Mouse (Mus musculus): ENCODE measurements around the gene Mrrf. TPM values are rescaled to one million over a fixed set of nuclear protein-coding genes. Genes with fewer than 3 reads are reported as not detected.

Gene Mrrf
- total RNA-seq, 2 experiments from 2014 or later, result 41.9 to 43.3 TPM

DNA sequence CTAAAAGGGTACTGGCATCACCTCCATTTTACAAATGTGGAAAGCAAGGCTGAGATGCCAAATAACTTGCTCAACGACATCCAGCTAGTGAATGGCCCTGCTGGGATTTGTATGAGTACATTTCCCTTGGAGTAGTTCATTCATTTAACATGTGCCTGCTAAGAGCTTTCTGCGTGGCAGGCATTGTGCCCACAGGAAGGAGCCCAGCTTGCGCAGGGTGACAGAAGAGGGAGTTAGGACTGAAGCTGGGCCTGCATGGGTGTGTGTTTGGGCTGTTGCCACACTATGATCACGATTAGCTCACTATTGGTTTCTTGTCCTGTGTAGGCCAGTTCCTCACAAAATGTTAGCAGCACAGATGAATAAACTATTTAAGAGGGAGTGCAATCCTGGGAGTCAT is 84.7 kb downstream of the Mrrf start:
- intact Hi-C loops (cut with DNase I), result no loop called here
- DNase-seq (ENCODE audit: low spot score), result no peak

DNA sequence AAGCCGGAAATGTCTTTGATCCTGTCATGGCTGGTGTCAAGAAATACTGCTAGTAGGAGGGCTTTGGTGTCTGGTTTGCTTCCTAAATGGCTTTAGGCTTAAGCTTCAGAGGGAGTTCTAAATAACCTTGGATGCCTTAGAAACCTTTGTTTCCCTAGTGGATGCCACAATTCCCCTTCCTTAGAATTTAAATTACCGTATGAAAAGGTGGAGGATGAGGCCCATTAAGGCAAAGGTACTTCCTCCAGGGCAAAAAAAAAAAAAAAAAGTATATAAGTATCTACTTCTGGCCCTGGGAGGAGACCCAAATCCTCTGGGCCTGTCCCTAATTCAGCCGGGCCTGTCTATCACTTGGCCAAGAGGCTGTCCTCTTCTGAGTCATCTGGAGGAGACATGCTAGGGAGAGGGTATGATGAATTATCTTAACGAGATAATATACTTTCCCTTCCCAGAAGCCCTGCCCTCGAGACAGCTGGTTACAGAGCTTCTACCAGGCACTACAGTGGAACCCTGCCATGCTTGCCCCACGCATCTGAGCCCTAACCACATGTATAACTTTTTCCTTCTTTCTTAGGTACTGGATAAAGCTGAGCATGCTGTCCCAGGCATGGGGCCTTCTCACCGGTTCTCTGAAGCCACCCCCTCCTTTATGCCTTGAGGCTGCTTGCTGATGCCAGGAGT is 86.1 kb downstream of the Mrrf start:
- intact Hi-C loops (cut with DNase I), result no loop called here
- no peak for DNase-seq (ENCODE audit: low spot score)

DNA sequence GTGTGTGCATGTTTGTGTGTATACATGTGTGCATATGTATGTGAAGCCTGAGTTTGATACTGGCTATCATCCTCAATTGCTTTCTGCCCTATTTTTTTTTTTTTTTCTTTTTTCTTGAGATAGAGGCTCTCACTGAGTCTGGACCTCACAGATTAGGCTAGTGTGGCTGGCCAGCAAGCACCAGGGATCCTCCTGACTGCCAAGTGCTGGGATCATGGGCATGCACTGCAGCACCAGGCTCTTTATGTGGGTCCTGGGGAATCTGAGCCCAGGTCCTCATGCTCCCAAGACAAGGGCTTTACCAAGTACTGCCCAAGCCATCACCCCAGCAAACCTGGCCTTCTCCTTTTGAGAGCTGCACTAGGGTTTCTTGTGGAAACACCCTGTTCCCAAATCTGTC is 87.2 kb downstream of the Mrrf start:
- intact Hi-C loops (cut with DNase I), result no loop called here
- no peak for DNase-seq (ENCODE audit: low spot score)

DNA sequence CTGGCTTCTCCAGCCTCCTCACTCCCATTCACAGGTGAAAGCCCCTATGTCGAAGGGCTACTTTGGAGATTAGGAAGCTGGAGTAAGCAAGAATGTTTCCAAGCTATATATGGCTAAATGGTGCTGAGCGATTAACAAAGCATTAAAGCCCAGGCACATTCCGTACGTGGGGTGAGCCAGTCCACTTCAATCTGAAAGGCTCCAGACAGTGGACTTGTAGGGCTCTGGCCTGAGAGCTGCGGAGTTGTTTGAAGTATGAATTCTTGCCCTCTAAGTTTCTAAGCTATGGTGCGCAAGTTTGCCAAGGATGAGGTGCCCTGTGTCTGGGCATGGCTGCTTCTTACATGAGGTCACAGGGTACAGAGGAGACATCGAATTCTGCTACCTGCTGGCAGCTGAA is 88.0 kb downstream of the Mrrf start:
- intact Hi-C loops (cut with DNase I), result no loop called here
- DNase-seq (ENCODE audit: low spot score), result no peak

DNA sequence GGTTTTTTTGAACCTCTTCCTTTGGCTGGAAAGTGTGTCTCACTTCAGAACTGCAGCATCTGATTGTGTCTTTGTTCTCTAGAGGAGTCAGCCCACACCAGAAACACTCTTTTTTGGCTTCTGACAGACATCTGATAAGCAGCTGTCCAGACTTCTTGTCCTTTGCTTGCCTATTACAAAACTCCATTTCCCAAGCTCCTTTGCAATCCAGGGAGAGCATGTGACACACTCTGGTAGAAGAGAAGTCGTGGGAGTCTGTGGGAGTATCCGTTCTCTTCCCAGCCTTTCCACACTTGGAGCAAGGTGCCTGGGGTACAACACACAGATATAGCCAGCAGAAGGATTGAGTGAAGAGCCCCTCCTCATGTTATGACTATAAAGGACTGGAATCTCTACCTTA is 88.4 kb downstream of the Mrrf start:
- intact Hi-C loops (cut with DNase I), result no loop called here
- DNase-seq (ENCODE audit: low spot score), result no peak

DNA sequence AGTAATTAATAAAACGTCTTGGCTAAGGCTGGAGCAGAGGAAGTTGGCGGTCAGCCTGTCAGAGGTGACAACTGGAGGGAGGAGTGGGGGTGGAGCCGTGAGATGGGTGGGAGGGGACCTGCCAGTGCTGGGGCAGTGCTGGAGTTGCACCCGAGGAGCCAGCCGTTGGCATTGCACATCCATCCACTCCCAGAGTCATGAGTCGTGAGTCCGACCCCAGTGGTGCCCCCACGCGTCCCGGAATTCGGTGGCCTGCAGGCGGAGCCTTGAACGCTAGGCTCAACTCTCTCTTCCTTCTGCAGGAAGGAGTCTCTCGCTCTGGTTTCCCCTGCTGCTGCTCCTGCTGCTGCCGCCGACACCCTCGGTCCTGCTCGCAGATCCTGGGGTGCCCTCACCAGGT is 94.2 kb downstream of the Mrrf start, which contains the start of gene Ptgs1:
Gene Ptgs1 (plus strand): TSS at position 61 of the 400 bp plus-strand sequence.
- DNase-seq (ENCODE audit: low spot score), result peak; percentile 44
- intact Hi-C loops (cut with DNase I), result no loop called here

DNA sequence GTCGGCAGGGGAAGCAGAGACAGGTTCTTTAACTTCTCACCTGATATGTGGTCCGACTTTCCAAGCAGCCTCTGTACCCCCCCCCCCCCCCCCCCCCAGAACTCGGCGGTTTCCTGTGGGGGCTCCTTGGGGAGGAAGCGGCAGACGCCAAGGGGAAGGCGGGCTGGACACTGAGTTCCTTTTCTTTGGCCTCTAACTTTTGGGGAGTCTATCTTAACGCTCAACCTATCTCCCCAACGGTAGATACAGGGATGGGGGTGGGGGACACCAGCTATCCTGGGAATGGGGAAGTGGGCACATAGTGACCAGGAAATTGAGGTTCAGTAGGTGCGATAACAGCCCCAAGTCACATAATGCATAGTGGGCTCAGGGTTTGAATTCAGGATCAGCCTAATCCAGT is 94.8 kb downstream of the Mrrf start:
- no peak for DNase-seq (ENCODE audit: low spot score)
- intact Hi-C loops (cut with DNase I), result no loop called here

DNA sequence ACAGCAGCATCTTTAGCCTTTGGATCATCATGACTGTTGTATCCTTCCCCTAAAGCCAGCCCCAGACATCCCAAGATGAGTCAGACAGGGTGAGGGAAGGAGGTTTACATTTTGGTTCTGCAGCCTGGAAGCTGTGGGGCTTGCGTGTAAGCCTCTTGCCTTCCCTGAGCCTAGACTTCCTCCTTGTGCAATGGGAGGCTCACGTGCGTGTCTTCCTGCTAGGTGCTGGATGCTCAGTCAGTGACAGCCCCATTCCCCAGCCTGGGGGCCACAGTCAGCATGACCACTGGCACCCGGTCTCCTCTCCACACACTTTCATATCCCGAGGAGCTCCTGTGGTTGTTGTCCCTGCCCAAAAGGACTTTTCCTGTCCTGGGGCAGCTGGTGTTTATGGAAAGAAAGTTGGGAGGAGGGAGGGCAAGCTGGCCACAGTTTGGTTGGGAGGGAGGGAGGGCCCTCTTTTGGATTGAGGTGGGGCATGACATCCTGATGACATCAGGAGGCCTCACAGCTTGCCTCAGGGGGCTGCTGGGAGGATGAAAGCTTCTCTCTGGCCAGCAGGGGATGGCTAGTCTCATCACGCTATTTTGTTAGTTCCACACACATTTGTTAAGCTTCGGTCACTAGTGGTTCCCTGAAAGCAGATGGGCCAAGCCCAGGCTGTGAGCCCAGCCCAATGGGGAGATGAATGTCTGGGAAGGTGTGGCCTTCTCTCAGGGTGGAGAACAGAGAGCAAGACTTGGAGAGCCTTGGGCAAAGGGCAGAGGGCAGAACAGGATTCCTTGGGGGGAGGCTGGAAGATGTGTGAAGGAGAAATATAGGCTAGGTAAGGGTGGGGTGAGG is 98.6 kb downstream of the Mrrf start:
- DNase-seq (ENCODE audit: low spot score), result no peak
- intact Hi-C loops (cut with DNase I), result loop anchor here (5.0 kb wide), 1 partner anchor 43 kb away; no protein-coding TSS in a partner anchor

DNA sequence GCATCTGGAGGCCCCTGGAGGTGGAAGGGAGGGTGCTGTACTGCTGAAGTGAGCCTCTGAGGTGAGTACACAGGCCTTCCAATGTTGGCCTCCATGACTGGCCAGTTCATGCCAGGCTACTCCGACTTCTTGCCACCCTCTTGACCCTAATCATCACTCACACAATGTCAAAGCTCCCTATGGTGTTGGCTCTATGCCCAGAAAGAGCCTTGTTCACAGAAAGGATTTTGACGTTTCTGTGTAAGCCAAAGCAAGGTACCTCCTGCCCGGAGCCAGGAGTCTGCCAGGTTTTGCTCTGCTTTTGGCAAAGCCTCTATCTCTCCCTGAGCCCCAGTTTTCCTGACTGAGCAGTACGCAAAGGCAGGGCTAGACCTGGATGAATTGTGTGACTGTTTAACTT is 99.7 kb downstream of the Mrrf start:
- intact Hi-C loops (cut with DNase I), result loop anchor here (5.0 kb wide), 1 partner anchor 41 kb away; no protein-coding TSS in a partner anchor
- DNase-seq (ENCODE audit: low spot score), result peak; percentile 21

DNA sequence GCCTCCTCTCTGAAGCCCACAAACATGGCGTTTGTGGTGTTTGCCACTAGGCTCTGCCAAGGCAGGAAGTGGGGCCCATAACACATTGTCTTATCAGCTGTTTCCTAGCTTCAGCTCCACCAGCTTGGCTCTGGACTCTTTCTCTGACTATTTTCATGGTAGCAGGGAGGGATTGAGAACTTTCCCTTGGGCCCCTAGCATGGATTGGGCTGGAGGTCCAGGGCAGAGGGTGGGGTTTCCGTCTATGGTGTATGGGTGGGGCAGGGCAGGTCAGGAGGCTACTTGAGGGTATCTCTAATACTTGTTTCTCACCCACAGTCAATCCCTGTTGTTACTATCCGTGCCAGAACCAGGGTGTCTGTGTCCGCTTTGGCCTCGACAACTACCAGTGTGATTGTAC is 100.7 kb downstream of the Mrrf start:
- intact Hi-C loops (cut with DNase I), result loop anchor here (5.0 kb wide), 1 partner anchor 40 kb away; no protein-coding TSS in a partner anchor
- DNase-seq (ENCODE audit: low spot score), result no peak

DNA sequence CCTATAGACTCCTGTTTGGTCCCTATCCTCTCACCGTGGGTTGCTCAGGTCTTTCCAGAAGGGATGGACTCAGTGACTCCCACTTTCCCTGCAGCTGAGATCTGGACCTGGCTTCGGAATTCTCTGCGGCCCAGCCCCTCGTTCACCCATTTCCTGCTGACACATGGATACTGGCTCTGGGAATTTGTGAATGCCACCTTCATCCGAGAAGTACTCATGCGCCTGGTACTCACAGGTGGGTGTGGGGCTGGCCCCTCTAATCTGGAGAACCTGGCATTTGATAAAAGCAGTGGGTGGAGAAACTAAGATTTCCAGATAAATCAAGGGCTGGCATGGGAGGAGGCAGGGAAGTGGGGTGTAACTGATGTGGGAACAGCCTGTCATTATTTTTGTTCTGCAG is 101.4 kb downstream of the Mrrf start:
- intact Hi-C loops (cut with DNase I), result loop anchor here (5.0 kb wide), 1 partner anchor 40 kb away; no protein-coding TSS in a partner anchor
- no peak for DNase-seq (ENCODE audit: low spot score)

DNA sequence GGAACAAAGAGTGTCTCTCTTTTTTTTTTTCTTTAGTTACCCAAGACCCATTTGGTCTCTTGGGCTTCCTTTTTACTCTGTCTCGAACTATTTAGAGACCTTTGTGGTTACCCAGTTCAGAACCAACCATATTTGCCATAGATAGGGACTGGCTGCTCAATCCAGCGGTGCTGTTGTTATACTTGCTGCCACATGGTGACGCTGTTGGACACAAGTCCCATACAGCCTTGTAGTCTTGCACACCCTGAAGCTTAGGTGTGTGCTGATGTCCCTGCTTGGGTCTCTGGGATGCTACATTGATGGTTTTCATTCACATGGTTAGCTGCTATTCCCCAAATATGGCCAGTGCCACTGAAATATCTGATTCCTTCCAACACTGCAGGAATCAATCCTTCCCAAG is 102.3 kb downstream of the Mrrf start:
- intact Hi-C loops (cut with DNase I), result loop anchor here (5.0 kb wide), 1 partner anchor 39 kb away; no protein-coding TSS in a partner anchor
- no peak for DNase-seq (ENCODE audit: low spot score)

DNA sequence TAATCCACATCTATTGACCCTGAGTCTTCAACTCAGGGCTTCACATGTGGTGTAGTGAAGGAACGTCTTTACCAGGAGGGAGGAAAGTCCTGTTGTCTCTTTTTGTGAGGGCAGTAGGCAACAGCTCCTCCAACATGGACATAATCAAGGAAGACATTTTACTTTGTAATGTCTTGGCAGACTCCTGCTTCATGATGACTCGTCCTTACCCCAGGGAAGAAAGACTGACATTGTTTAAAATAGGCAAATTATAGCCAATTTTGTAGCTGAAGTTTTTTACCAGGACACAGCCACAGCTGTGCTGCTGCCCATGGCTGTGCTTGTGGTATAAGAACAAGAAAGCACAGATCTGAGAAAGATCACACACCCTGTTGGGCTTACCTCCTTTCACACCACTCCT is 102.8 kb downstream of the Mrrf start:
- intact Hi-C loops (cut with DNase I), result loop anchor here (5.0 kb wide), 1 partner anchor 38 kb away; no protein-coding TSS in a partner anchor
- DNase-seq (ENCODE audit: low spot score), result no peak

Other genes with a start within 250 kb of the Mrrf start
- gene Ttll11, start 156.5 kb upstream of the Mrrf start, total RNA-seq (2021), result 1 to 10 TPM; 1.1 to 1.2 TPM
- gene Ndufa8, start 87.0 kb upstream of the Mrrf start, total RNA-seq (2021), result 100 to 1,000 TPM; 676 to 685 TPM
- not detected for gene Morn5, start 86.9 kb upstream of the Mrrf start, total RNA-seq (2021)
- 1 to 10 TPM; 5.1 to 5.6 TPM for gene Lhx6, start 31.0 kb upstream of the Mrrf start, total RNA-seq (2021)
- 10 to 100 TPM; 34.5 to 38.1 TPM for gene Rbm18, start 384 bp downstream of the Mrrf start, total RNA-seq (2021)
- gene Ptgs1, start 94.0 kb downstream of the Mrrf start, total RNA-seq (2021), result 10 to 100 TPM; 16.4 to 16.8 TPM
- not detected for gene Olfr338, start 237.1 kb downstream of the Mrrf start, total RNA-seq (2021)

Data from heart, postnatal 25 days (tissue).